Mouse (Mus musculus) limb, embryonic 11.5 days (tissue): ENCODE results near the gene Adgrl2. TPM values are rescaled to one million over a fixed set of nuclear protein-coding genes. Genes with fewer than 3 reads are reported as not detected.

Source experiments
- ATAC-seq: fragments of 200-750 bp; cut with Nextera tagmentation; 2 replicates; pipeline ENCODE4 v1.8.0; 2017; ENCODE audit warnings: low read depth; ENCODE audit not compliant: insufficient number of reproducible peaks, low FRiP score, low TSS enrichment
- DNase-seq: peaks from one replicate; pipeline ENCODE4 v3.0.0-alpha.2; 2015; ENCODE audit warnings: low spot score
- H3K27ac ChIP-seq: fragments of 300-500 bp; sonication (generic); replicated peaks from 2 replicates; pipeline ENCODE4 v1.5.1; 2014; ENCODE audit warnings: low read depth, mild to moderate bottlenecking, low read length
- H3K27me3 ChIP-seq: fragments of 300-500 bp; sonication (generic); 2 replicates; pipeline ENCODE4 v1.6.1; 2014; ENCODE audit warnings: mild to moderate bottlenecking, low read length, mixed read lengths; ENCODE audit not compliant: control insufficient read depth, insufficient read depth
- H3K36me3 ChIP-seq: fragments of 300-500 bp; sonication (generic); 2 replicates; pipeline ENCODE4 v1.6.1; 2014; ENCODE audit warnings: mild to moderate bottlenecking, low read length, moderate library complexity, mixed read lengths; ENCODE audit not compliant: control insufficient read depth, insufficient read depth
- H3K4me1 ChIP-seq: fragments of 300-500 bp; sonication (generic); 2 replicates; pipeline ENCODE4 v1.6.1; 2014; ENCODE audit warnings: low read length, mixed read lengths; ENCODE audit not compliant: control insufficient read depth, insufficient read depth
- H3K4me2 ChIP-seq: fragments of 300-500 bp; sonication (generic); 2 replicates; pipeline ENCODE4 v1.6.1; 2014; ENCODE audit warnings: low read depth, mild to moderate bottlenecking, moderate library complexity; ENCODE audit not compliant: severe bottlenecking
- H3K4me3 ChIP-seq: fragments of 300-500 bp; sonication (generic); 2 replicates; pipeline ENCODE4 v1.5.1; 2014; ENCODE audit warnings: low read depth, low read length
- H3K9ac ChIP-seq: fragments of 300-500 bp; sonication (generic); 2 replicates; pipeline ENCODE4 v1.6.1; 2014; ENCODE audit warnings: mild to moderate bottlenecking, low read length
- H3K9me3 ChIP-seq: fragments of 300-500 bp; sonication (generic); 2 replicates; pipeline ENCODE4 v1.6.1; 2016; ENCODE audit warnings: low read length; ENCODE audit not compliant: control insufficient read depth
- WGBS: fragments of 180-500 bp; shearing (Covaris S2); extraction: QIAGEN DNeasy Blood & Tissue Kit; methylation state at CpG from one replicate; pipeline ENCODE4 v1.1.7; 2014; 5-methylcytosine and 5-hydroxymethylcytosine counted together
- polyA plus RNA-seq: library from polyadenylated mRNA; unstranded; fragments of >200 nt; fragmentation: Nextera tagmentation; extraction: Ambion mirVana; gene quantifications from 2 replicates; pipeline ENCODE4 v1.2.1, GENCODE M21; 2014

Adgrl2 gene
- polyA plus RNA-seq, 1 experiment from 2014 or later: 87.9 TPM

DNA sequence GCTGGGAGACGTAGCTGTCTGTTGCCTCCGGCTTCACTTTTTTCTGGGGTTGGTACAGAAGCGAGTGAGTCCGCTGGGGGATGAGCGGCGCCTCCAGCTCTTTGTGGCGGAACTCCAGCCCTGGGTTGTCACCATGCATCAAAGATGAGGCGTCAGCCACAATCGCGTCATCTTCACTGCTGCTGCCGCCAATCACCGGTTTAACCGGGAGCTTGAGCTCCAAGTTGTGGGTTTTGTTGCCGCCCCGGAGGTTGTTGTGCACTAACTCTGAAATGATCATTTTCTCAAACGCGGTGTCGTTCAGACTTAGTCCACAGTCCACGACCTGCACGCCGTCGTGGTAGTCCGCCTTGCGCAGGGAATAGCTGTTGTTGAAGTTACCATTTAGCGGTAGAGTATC lies 172.9 kb downstream of the Adgrl2 start:
- no peak overlapping the region for H3K4me3 ChIP-seq
- no peak overlapping the region for H3K27ac ChIP-seq
- no peak for DNase-seq
- no peak overlapping the region for H3K9ac ChIP-seq
- no peaks in the 10 kb centered on the region for H3K27me3 ChIP-seq
- H3K9me3 ChIP-seq: no peaks in the 10 kb centered on the region
- WGBS: 98% methylated on average over 25 of the region's 25 CpGs
- H3K4me1 ChIP-seq: no peaks in the 10 kb centered on the region
- no peak for ATAC-seq
- peaks cover 14% of the 10 kb centered on the region for H3K36me3 ChIP-seq
- H3K4me2 ChIP-seq: no peak overlapping the region

DNA sequence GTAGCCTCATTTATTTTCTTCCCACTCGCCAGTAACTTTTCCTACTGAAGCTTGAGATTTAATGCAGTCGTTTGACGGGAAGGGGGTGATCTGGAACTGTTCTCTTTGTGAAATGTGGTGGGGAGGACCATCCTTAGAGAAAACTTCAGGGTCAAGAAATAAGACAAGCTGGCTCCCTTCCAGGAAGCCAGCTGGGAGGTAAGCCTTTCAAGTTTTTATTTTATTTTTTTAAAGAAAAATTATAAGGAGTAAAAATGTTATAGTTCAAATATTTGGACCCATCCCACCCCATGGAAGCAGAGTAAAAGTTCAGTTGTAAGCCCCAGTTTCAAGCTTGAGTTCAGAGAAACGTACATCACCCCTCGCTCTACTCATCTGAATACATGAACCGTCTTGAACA lies 177.2 kb downstream of the Adgrl2 start:
- Histone ChIP-seq H3K27me3 (no peaks in the 10 kb centered on the region), H3K27ac (no peak overlapping the region), H3K9me3 (no peaks in the 10 kb centered on the region), H3K4me1 (no peaks in the 10 kb centered on the region), H3K4me2 (no peak overlapping the region), H3K36me3 (peaks cover 12% of the 10 kb centered on the region), H3K4me3 (no peak overlapping the region), H3K9ac (no peak overlapping the region)
- WGBS: 72% methylated on average over 6 of the region's 6 CpGs
- ATAC-seq: no peak
- no peak for DNase-seq

GRCm38 (mm10) chr3:148812059-148812458 lies 178.3 kb downstream of the Adgrl2 start:
- Histone ChIP-seq H3K27ac (no peak overlapping the region), H3K4me1 (no peaks in the 10 kb centered on the region), H3K36me3 (peaks cover 4% of the 10 kb centered on the region), H3K9ac (no peak overlapping the region), H3K4me2 (no peak overlapping the region), H3K9me3 (no peaks in the 10 kb centered on the region), H3K4me3 (no peak overlapping the region), H3K27me3 (no peaks in the 10 kb centered on the region)
- ATAC-seq (no peak), DNase-seq (no peak)
- 71% methylated on average over 1 of the region's 1 CpGs for WGBS

- 95% methylated on average over 9 of the region's 9 CpGs for WGBS
These were observed 183.4 kb downstream of the Adgrl2 start for GRCm38 (mm10) chr3:148806977-148807376.

DNA sequence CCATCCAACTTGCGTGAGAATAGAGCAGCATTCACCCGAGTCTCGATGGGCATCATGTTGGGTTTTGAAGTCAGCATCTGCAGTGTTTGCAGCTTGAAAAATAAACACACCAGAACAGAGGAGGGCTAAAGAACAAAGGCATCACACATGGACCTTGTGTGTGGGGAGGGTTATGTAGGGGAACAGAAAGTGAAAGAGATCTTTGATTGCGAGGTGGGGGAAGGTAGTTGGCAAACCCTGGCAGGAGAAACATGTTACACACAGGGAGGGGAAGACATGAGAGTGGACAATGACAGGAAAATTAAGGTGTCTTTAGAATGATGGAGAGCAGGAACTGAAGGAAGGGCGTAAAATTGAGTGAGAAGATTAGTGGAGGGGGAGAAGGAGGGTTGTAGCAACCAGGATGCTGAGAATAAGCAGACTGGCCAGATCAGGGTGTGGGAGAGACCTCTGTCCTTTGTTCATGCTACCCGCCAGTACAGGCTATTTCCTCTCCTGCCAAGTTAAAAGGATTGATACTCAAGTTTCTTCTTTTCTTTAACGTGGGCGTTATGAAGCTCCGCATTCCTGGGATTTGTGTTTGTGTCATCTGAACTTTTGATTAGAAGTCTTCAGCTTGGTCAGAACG lies 197.0 kb downstream of the Adgrl2 start:
- Histone ChIP-seq H3K4me3 (no peak overlapping the region), H3K27ac (no peak overlapping the region), H3K9me3 (no peaks in the 10 kb centered on the region), H3K27me3 (no peaks in the 10 kb centered on the region), H3K9ac (no peak overlapping the region), H3K36me3 (no peaks in the 10 kb centered on the region), H3K4me1 (no peaks in the 10 kb centered on the region), H3K4me2 (no peak overlapping the region)
- 63% methylated on average over 10 of the region's 10 CpGs for WGBS
- ATAC-seq (no peak), DNase-seq (no peak)

More at GRCm38 (mm10) chr3:148806977-148807376, 183.4 kb downstream of the Adgrl2 start:
- Histone ChIP-seq H3K36me3 (no peaks in the 10 kb centered on the region), H3K4me1 (no peaks in the 10 kb centered on the region), H3K4me2 (no peak overlapping the region), H3K4me3 (no peak overlapping the region), H3K9ac (no peak overlapping the region), H3K27ac (no peak overlapping the region), H3K9me3 (no peaks in the 10 kb centered on the region), H3K27me3 (no peaks in the 10 kb centered on the region)
- no peak for ATAC-seq
- no peak for DNase-seq

DNA sequence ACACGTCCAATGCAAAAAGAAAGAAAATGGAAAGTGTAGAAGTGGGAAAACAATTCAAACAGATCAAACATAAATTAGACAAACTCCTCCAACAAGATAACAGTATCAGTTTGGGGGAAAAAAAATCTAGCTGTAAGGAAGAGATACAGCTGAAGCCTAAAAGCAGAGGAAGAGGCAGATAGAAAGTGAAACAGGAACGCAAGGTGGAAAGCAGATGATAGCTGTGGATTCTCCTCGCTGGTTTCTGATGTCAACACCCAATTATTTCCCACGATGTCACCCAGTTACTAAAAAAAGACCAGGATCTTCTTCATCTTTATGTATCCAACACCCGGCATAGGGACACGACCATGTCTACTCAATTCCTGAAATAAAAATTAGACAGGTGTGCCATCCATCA lies 220.0 kb downstream of the Adgrl2 start:
- H3K9me3 ChIP-seq: no peaks in the 10 kb centered on the region
- WGBS: 89% methylated on average over 6 of the region's 6 CpGs
- H3K4me2 ChIP-seq: no peak overlapping the region
- H3K9ac ChIP-seq: no peak overlapping the region
- H3K27ac ChIP-seq: no peak overlapping the region
- H3K27me3 ChIP-seq: no peaks in the 10 kb centered on the region
- no peaks in the 10 kb centered on the region for H3K4me1 ChIP-seq
- ATAC-seq: no peak
- H3K4me3 ChIP-seq: no peak overlapping the region
- no peaks in the 10 kb centered on the region for H3K36me3 ChIP-seq
- DNase-seq: no peak
